Comparison of ENCODE assay signal across 15 mouse cellular contexts in genomic region chr14:123272121-123272520, GRCm38 (mm10).
DNase-seq lines count a peak whose midpoint lies in the region; ATAC-seq and TF ChIP-seq lines count a peak whose summit lies in the region.
"Had no signal": no experiment of that assay in that cellular context is flagged by ENCODE, and none has a peak within 500 bp of the region (broad histone marks: within the 10 kb centered on the region; RNA-seq: fewer than 3 reads in every experiment).

No protein-coding gene starts in this region.

- H3K4me3 ChIP-seq in kidney, embryonic 15.5 days (replicated peaks), result no peak overlapping the region
- no peak overlapping the region for H3K4me3 ChIP-seq in CH12.LX (replicated peaks in 1 of 3; ENCODE audit: low read depth in 2 of 3, low read length in 2 of 3, poor library complexity in 1 of 3)
- no peak overlapping the region for H3K4me3 ChIP-seq in embryonic facial prominence, embryonic 14.5 days (ENCODE audit: low read depth, low read length)
- H3K4me3 ChIP-seq: heart, embryonic 15.5 days; limb, embryonic 13.5 days; midbrain, embryonic 12.5 days; neural tube, embryonic 13.5 days had no signal

- no peak overlapping the region for H3K27ac ChIP-seq in kidney, embryonic 15.5 days
- H3K27ac ChIP-seq in CH12.LX (ENCODE audit: insufficient read depth, low read depth), result no peak overlapping the region
- no peak overlapping the region for H3K27ac ChIP-seq in embryonic facial prominence, embryonic 14.5 days (replicated peaks; ENCODE audit: low read depth, low read length)
- H3K27ac ChIP-seq: heart, embryonic 15.5 days; limb, embryonic 13.5 days; midbrain, embryonic 12.5 days; neural tube, embryonic 13.5 days had no signal

- H3K79me2 ChIP-seq in CH12.LX (replicated peaks; ENCODE audit: control insufficient read depth, extremely low read depth, insufficient read depth, poor library complexity, severe bottlenecking), result no peaks in the 10 kb centered on the region

- no peak for TF ChIP-seq EP300 in CH12.LX (IDR thresholded peaks at IDR 0.05; ENCODE audit: low read length)

- no peak for TF ChIP-seq POLR2A in CH12.LX (IDR thresholded peaks at IDR 0.05; ENCODE audit: low read depth, low read length)

- H3K4me2 ChIP-seq in kidney, embryonic 15.5 days, result no peak overlapping the region
- no peak overlapping the region for H3K4me2 ChIP-seq in CH12.LX (ENCODE audit: insufficient read depth, low read depth, poor library complexity, severe bottlenecking)
- no peak overlapping the region for H3K4me2 ChIP-seq in embryonic facial prominence, embryonic 14.5 days (ENCODE audit: low read depth, low read length)
- H3K4me2 ChIP-seq: heart, embryonic 15.5 days; limb, embryonic 13.5 days; midbrain, embryonic 12.5 days; neural tube, embryonic 13.5 days had no signal

- no peaks in the 10 kb centered on the region for H3K36me3 ChIP-seq in kidney, embryonic 15.5 days
- H3K36me3 ChIP-seq in CH12.LX (replicated peaks in 1 of 2; ENCODE audit: control insufficient read depth in 1 of 2, insufficient read depth in 1 of 2, low read length in 1 of 2), result no peaks in the 10 kb centered on the region
- H3K36me3 ChIP-seq in embryonic facial prominence, embryonic 14.5 days (ENCODE audit: control insufficient read depth, insufficient read depth, low read length), result no peaks in the 10 kb centered on the region
- H3K36me3 ChIP-seq: heart, embryonic 15.5 days; limb, embryonic 13.5 days; midbrain, embryonic 12.5 days; neural tube, embryonic 13.5 days had no signal

- dilution Hi-C loops in CH12.LX (cut with MboI; ENCODE audit: extremely low pct_ligation_motif_present, extremely low pct_unique_long_range_greater_than_20kb, low sequenced_read_pairs), result no loop called here

- H3K9ac ChIP-seq in kidney, embryonic 15.5 days, result no peak overlapping the region
- H3K9ac ChIP-seq in CH12.LX (ENCODE audit: insufficient read depth, low read depth), result no peak overlapping the region
- H3K9ac ChIP-seq in embryonic facial prominence, embryonic 14.5 days (ENCODE audit: low read depth, low read length), result no peak overlapping the region
- H3K9ac ChIP-seq: heart, embryonic 15.5 days; limb, embryonic 13.5 days; midbrain, embryonic 12.5 days; neural tube, embryonic 13.5 days had no signal

- DNase-seq in cerebellum, adult 9-10 months, result peak; percentile 41
- no peak for DNase-seq in cerebellum, postnatal 4 days (ENCODE audit: low spot score in 2 of 2)
- peak; percentile 6 for DNase-seq in kidney, adult 9 months
- DNase-seq in CH12.LX (ENCODE audit: extremely low read depth), result peak; percentile 2
- peak; percentile 35 for DNase-seq in embryonic facial prominence, embryonic 14.5 days (ENCODE audit: low spot score)
- DNase-seq in ovary, adult 18-20 months (ENCODE audit: low spot score), result no peak
- no peak for DNase-seq in adrenal gland, postnatal 36 days
- DNase-seq: gastrocnemius, postnatal 36 days; layer of hippocampus, adult 9-11 months; thymus, postnatal 25 days had no signal

- H3K27me3 ChIP-seq in kidney, embryonic 15.5 days, result no peaks in the 10 kb centered on the region
- H3K27me3 ChIP-seq in CH12.LX (replicated peaks), result no peaks in the 10 kb centered on the region
- H3K27me3 ChIP-seq in embryonic facial prominence, embryonic 14.5 days (replicated peaks; ENCODE audit: control insufficient read depth, insufficient read depth, low read length), result no peaks in the 10 kb centered on the region
- H3K27me3 ChIP-seq: heart, embryonic 15.5 days; limb, embryonic 13.5 days; midbrain, embryonic 12.5 days; neural tube, embryonic 13.5 days had no signal

- in situ Hi-C loops in CH12.LX (cut with MboI; ENCODE audit: low pct_ligation_motif_present, low pct_unique_long_range_greater_than_20kb, low sequenced_read_pairs), result no loop called here

- 69% methylated on average over 2 of the region's 2 CpGs for WGBS in kidney, embryonic 15.5 days
- 67% methylated on average over 2 of the region's 2 CpGs for WGBS in embryonic facial prominence, embryonic 14.5 days

- peak; percentile 32 for TF ChIP-seq RAD21 in CH12.LX (IDR thresholded peaks at IDR 0.05; ENCODE audit: low read depth, low read length)

- ATAC-seq in kidney, embryonic 15.5 days (replicated peaks; ENCODE audit: low FRiP score), result no peak
- ATAC-seq in embryonic facial prominence, embryonic 14.5 days (ENCODE audit: low read depth), result no peak

- peak in 1 of 2 experiments; percentile 35; a peak in 2 of 4 replicates for TF ChIP-seq CTCF in CH12.LX (conservative IDR thresholded peaks at IDR 0.05 in 1 of 2, IDR thresholded peaks at IDR 0.05 in 1 of 2; ENCODE audit: low read depth in 2 of 2, low read length in 2 of 2)

- H3K9me3 ChIP-seq in kidney, embryonic 15.5 days (replicated peaks), result no peaks in the 10 kb centered on the region
- H3K9me3 ChIP-seq in CH12.LX (replicated peaks; ENCODE audit: low read length), result no peaks in the 10 kb centered on the region
- no peaks in the 10 kb centered on the region for H3K9me3 ChIP-seq in embryonic facial prominence, embryonic 14.5 days (ENCODE audit: control insufficient read depth, low read length)
- H3K9me3 ChIP-seq: heart, embryonic 15.5 days; limb, embryonic 13.5 days; midbrain, embryonic 12.5 days; neural tube, embryonic 13.5 days had no signal

- no peaks in the 10 kb centered on the region for H3K4me1 ChIP-seq in kidney, embryonic 15.5 days
- H3K4me1 ChIP-seq in CH12.LX (ENCODE audit: control insufficient read depth in 1 of 2, insufficient read depth in 2 of 2), result no peaks in the 10 kb centered on the region
- no peaks in the 10 kb centered on the region for H3K4me1 ChIP-seq in embryonic facial prominence, embryonic 14.5 days (ENCODE audit: control insufficient read depth, insufficient read depth, low read length)
- H3K4me1 ChIP-seq: heart, embryonic 15.5 days; limb, embryonic 13.5 days; midbrain, embryonic 12.5 days; neural tube, embryonic 13.5 days had no signal

TF ChIP-seq in CH12.LX, 34 proteins besides CTCF, POLR2A, EP300 and RAD21:
- TF ChIP-seq CHD1 (IDR thresholded peaks at IDR 0.05; ENCODE audit: low read depth, low read length), result no peak
- TF ChIP-seq USF1 (IDR thresholded peaks at IDR 0.05; ENCODE audit: low read depth, low read length), result no peak
- no peak for TF ChIP-seq ZC3H11A (IDR thresholded peaks at IDR 0.05; ENCODE audit: low read depth, low read length)
- no peak for TF ChIP-seq PAX5 (IDR thresholded peaks at IDR 0.05; ENCODE audit: low read length)
- TF ChIP-seq ZKSCAN1 (IDR thresholded peaks at IDR 0.05; ENCODE audit: borderline replicate concordance, low read depth, low read length), result no peak
- TF ChIP-seq ZNF384 (IDR thresholded peaks at IDR 0.05; ENCODE audit: low read depth, low read length), result no peak
- TF ChIP-seq UBTF (IDR thresholded peaks at IDR 0.05; ENCODE audit: low read depth, low read length), result no peak
- TF ChIP-seq BHLHE40 (IDR thresholded peaks at IDR 0.05; ENCODE audit: low read depth, low read length), result no peak
- TF ChIP-seq POLR2AphosphoS2 (IDR thresholded peaks at IDR 0.05; ENCODE audit: low read depth, low read length), result no peak
- no peak for TF ChIP-seq NELFE (IDR thresholded peaks at IDR 0.05; ENCODE audit: low read depth, low read length)
- no peak for TF ChIP-seq MEF2A (IDR thresholded peaks at IDR 0.05; ENCODE audit: borderline replicate concordance, low read depth, low read length)
- TF ChIP-seq HCFC1 (IDR thresholded peaks at IDR 0.05; ENCODE audit: low read depth, low read length), result no peak

Comparison
In these comparisons a context has a peak if more than half of its experiments do, and no peak if none do; other contexts are left out.
1. DNase-seq: peak in cerebellum, adult 9-10 months (single experiment), kidney, adult 9 months (single experiment), CH12.LX (single experiment) and embryonic facial prominence, embryonic 14.5 days (single experiment); none in cerebellum, postnatal 4 days (0 of 2), ovary, adult 18-20 months (single experiment) and adrenal gland, postnatal 36 days (0 of 2).